Mouse (Mus musculus): ENCODE data around the gene Adrm1.

Gene Adrm1

GRCm38 (mm10) chr2:180220165-180220564, 48.9 kb downstream of the Adrm1 start:
- DNase-seq: peak; percentile 66

DNA sequence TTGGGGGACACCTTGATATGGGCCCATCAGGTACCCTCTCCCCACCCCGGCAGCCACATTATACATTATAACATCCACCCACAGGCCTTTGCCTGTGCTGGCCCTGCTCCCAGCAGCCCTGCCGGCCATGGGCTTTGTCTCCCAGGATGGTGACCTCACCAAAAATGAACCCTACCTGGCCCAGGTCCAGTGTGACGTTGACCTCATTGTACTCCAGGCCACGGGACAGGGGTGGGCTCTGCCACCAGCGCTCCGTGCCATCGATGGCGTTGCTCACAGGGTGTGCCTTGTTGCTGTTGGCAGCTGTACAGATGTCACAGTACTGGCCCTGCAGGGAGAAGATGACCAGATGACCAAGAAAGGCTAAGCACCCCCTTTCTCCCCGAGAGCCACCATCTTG, 49.8 kb downstream of the Adrm1 start:
- peak; percentile 73 for DNase-seq

GRCm38 (mm10) chr2:180222250-180222649, 51.0 kb downstream of the Adrm1 start:
- peak; percentile 71 for DNase-seq

GRCm38 (mm10) chr2:180224647-180225043, 53.4 kb downstream of the Adrm1 start:
- no peak for DNase-seq

DNA sequence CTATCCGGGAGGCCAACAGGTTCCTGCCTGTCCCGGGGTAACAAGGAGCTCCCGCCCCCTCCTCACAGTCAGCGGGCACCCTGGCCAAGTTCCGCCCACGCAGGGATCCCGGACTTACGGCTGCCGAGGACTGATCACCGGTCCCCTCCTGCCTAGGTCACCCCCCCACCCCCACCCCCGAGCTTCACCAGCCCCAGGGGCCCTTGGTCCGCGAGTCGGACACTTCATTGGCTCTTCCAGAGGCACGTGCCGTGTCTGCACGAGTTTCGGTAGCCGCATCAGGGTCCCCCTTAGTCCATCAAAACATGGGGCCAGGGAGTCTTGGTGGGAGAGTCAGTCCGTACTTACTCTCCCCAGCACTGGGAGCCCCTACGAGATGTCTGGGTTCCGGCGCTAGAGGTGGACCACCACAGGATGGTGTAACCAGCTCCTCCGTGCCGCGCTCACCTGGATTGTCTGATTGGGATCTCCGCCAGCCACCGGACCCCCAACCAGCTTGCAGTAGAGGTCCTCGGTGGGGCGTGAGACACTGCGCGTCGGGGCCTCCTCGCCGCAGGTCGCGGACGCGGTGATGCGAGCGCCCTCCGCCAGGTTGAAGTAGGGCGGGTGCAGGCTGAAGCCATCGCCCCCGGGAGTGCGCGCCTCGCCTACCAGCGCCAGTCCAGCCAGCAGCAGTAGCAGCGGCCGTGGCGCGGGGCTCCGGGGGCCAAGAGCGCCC, 53.9 kb downstream of the Adrm1 start:
- peak; percentile 63 for DNase-seq
